In the genomic region with DNA sequence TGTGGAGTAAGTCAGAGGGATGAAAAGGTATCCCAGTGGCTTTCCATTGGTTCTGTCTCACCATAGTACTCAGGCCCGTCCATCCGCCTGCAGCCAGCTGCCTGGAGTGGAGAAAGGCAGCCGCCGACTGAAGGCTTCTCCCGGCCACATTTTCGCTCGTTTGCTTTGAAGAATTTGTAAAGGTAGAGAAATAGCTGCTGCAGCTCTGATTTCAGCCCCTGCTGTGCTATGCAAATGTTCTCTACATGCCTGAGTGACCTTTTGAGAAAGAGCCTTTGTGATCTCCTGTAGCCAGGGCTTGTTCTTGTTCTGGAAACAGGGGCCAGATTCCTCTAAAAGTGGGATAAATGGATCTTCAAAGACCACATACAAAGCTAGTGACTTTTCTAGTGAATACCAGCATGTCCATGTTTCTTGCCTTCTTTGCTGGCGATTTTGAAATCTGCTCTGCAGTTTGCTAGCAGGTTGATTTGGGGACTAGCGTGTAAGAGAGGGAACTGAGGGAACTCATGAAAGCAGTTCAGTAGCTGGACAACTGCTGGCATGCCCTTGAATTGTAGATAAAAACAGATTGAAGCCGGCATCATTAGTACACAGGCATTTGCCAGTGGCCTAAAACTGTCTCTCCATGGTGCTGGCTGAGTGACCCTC, we compare ENCODE assay signal across 10 mouse cellular contexts. TPM values are rescaled to one million over a fixed set of nuclear protein-coding genes. Genes with fewer than 3 reads are reported as not detected.
DNase-seq lines count a peak whose midpoint lies in the region; ATAC-seq lines count a peak whose summit lies in the region.
"Had no signal": no experiment of that assay in that cellular context is flagged by ENCODE, and none has a peak within 500 bp of the region (broad histone marks: within the 10 kb centered on the region; RNA-seq: fewer than 3 reads in every experiment).

No protein-coding gene starts in this region.

- peaks cover 12% of the 10 kb centered on the region for H3K27me3 ChIP-seq in hindbrain, embryonic 14.5 days (ENCODE audit: control insufficient read depth, insufficient read depth, low read length)
- H3K27me3 ChIP-seq in liver, embryonic 12.5 days (replicated peaks) = no peaks in the 10 kb centered on the region

- no peaks in the 10 kb centered on the region for H3K9me3 ChIP-seq in hindbrain, embryonic 14.5 days (ENCODE audit: control insufficient read depth, low read length)
- H3K9me3 ChIP-seq in liver, embryonic 12.5 days (replicated peaks) = no peaks in the 10 kb centered on the region

- WGBS in hindbrain, embryonic 14.5 days = 7% methylated on average over 10 of the region's 10 CpGs
- WGBS in liver, embryonic 12.5 days (ENCODE audit: insufficient replicate concordance) = 64% methylated on average over 10 of the region's 10 CpGs

- H3K4me2 ChIP-seq in hindbrain, embryonic 14.5 days (replicated peaks) = peak overlapping the region; percentile 4; the same call in 1 of the 2 replicates
- no peak overlapping the region for H3K4me2 ChIP-seq in liver, embryonic 12.5 days

- peaks cover 28% of the 10 kb centered on the region for H3K4me1 ChIP-seq in hindbrain, embryonic 14.5 days (replicated peaks; ENCODE audit: control insufficient read depth, insufficient read depth, low read length)
- H3K4me1 ChIP-seq in liver, embryonic 12.5 days = peaks cover 39% of the 10 kb centered on the region

- H3K36me3 ChIP-seq in hindbrain, embryonic 14.5 days (replicated peaks; ENCODE audit: control insufficient read depth, insufficient read depth) = peaks cover 9% of the 10 kb centered on the region
- peaks cover 14% of the 10 kb centered on the region for H3K36me3 ChIP-seq in liver, embryonic 12.5 days

- 0 out of 2 replicates have a peak overlapping the region, but pooled peaks have one; percentile 9 for H3K9ac ChIP-seq in hindbrain, embryonic 14.5 days
- no peak overlapping the region for H3K9ac ChIP-seq in liver, embryonic 12.5 days

- H3K27ac ChIP-seq in hindbrain, embryonic 14.5 days = no peak overlapping the region
- no peak overlapping the region for H3K27ac ChIP-seq in liver, embryonic 12.5 days

- no peak for ATAC-seq in hindbrain, embryonic 14.5 days (ENCODE audit: low FRiP score)
- no peak for ATAC-seq in liver, embryonic 12.5 days

- DNase-seq in adrenal gland, postnatal 14 days = peak; percentile 28
- no peak for DNase-seq in adrenal gland, adult 18-20 months (ENCODE audit: low spot score in 2 of 2)
- peak; percentile 48 to 67 for DNase-seq in cerebellum, postnatal 14 days
- no peak for DNase-seq in hindbrain, embryonic 14.5 days (ENCODE audit: low spot score)
- peak; percentile 44 for DNase-seq in neural tube, embryonic 10.5 days (ENCODE audit: extremely low spot score, low spot score)
- DNase-seq in lung, postnatal 14 days = no peak
- no peak for DNase-seq in natural killer cell, adult 2 months (ENCODE audit: low spot score in 2 of 2)

- no peak overlapping the region for H3K4me3 ChIP-seq in hindbrain, embryonic 14.5 days (replicated peaks; ENCODE audit: low read length)
- no peak overlapping the region for H3K4me3 ChIP-seq in liver, embryonic 12.5 days

RNA-seq across cellular contexts. Expression of a gene that starts 4.9 kb away (rescaled TPM):
- total RNA-seq in adrenal gland, postnatal 14 days (2021) = 12.3 and 15.4 TPM in 2 replicates
- 10 to 100 TPM; 13.2 to 16.2 TPM for total RNA-seq in adrenal gland, adult 18-20 months (2021)
- polyA plus RNA-seq in hindbrain, embryonic 14.5 days (2014; fragmentation: Nextera tagmentation; extraction: Ambion mirVana) = 14.5 and 16.2 TPM in 2 replicates
- polyA plus RNA-seq in liver, embryonic 12.5 days (2016; fragmentation: Nextera tagmentation; extraction: Ambion mirVana) = 7.8 and 8.6 TPM in 2 replicates

RNA-seq across cellular contexts. Expression of a gene that starts 40.3 kb away (rescaled TPM):
- total RNA-seq in adrenal gland, postnatal 14 days (2021) = 2.2 and 30.4 TPM in 2 replicates
- 1 to 10 TPM in 1 of 2 experiments, under 1 TPM in 1; 0.23 to 1.7 TPM for total RNA-seq in adrenal gland, adult 18-20 months (2021)
- polyA plus RNA-seq in hindbrain, embryonic 14.5 days (2014; fragmentation: Nextera tagmentation; extraction: Ambion mirVana) = not detected in 2 replicates
- polyA plus RNA-seq in liver, embryonic 12.5 days (2016; fragmentation: Nextera tagmentation; extraction: Ambion mirVana) = 2.8 and 3.5 TPM in 2 replicates
- total RNA-seq: common myeloid progenitor, adult 5-6 weeks had no signal
- polyA plus RNA-seq: C2C12 had no signal

RNA-seq across cellular contexts. Expression of a gene that starts 46.0 kb away (rescaled TPM):
- 450 and 471 TPM in 2 replicates for total RNA-seq in adrenal gland, postnatal 14 days (2021)
- total RNA-seq in adrenal gland, adult 18-20 months (2021) = 100 to 1,000 TPM; 377 to 745 TPM
- 271 and 280 TPM in 2 replicates for polyA plus RNA-seq in hindbrain, embryonic 14.5 days (2014; fragmentation: Nextera tagmentation; extraction: Ambion mirVana)
- polyA plus RNA-seq in liver, embryonic 12.5 days (2016; fragmentation: Nextera tagmentation; extraction: Ambion mirVana) = 138 and 139 TPM in 2 replicates

Comparison
In these comparisons a context has a peak if more than half of its experiments do, and no peak if none do; other contexts are left out.
1. DNase-seq: peak in adrenal gland, postnatal 14 days (single experiment), cerebellum, postnatal 14 days (2 of 2) and neural tube, embryonic 10.5 days (single experiment); none in adrenal gland, adult 18-20 months (0 of 2), hindbrain, embryonic 14.5 days (single experiment), lung, postnatal 14 days (single experiment) and natural killer cell, adult 2 months (0 of 2).